Mouse (Mus musculus): ENCODE data around the gene Nacc1.
A peak's percentile ranks its signal among the peaks of the same experiment; 100 is the strongest.
"Not testable (repeated sequence)": the region's sequence is repeated elsewhere in the genome, so short reads cannot be mapped to it uniquely, and the experiment has no call there.

Gene Nacc1

GRCm38 (mm10) chr8:84640617-84641294 is 46.9 kb downstream of the Nacc1 start:
- DNase-seq (ENCODE audit: low spot score in 2 of 2) = no peak

- no peak for DNase-seq (ENCODE audit: low spot score in 2 of 2)
These were observed 47.6 kb downstream of the Nacc1 start for GRCm38 (mm10) chr8:84640010-84640588.

DNA sequence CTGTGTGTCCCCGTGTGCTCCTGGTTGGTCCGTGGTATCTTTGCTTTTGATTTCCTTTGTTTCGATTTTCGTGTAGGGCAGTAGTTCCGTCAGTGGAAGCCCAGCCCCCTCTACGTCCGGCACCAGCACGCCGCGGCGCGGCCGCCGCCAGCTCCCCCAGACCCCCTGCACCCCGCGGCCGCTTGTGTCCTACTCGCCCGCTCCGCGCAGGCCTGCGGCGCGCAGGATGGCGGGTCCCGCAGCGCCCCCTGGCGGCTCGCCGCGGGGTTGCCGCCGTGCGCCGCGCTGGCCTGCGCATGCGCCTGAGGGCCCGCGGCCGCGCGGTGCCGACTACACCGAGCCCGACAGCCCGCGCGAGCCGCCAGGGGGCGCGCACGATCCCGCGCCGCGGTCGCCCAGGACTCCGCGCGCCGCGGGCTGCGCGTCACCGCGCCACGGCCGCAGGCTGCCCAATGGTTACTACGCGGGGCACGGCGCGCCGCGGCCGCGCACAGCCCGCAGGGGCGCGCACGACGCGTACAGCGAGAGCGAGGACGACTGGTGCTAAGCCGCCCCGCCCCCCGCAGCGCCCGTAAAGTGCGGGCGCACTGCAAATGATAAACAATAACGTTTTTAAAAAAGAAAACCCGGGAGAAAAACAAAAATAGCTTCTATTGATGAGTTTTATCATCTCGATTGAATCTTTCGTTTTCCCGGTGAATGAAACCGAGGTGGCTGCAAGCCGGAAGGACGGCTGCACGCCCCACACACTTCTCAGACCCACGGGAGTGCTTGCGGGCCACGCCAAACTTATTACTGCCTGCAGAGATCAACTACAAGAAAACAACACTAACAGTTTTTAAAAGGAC is 48.3 kb downstream of the Nacc1 start:
- DNase-seq (ENCODE audit: low spot score in 2 of 2) = peak; percentile 86 to 92

DNA sequence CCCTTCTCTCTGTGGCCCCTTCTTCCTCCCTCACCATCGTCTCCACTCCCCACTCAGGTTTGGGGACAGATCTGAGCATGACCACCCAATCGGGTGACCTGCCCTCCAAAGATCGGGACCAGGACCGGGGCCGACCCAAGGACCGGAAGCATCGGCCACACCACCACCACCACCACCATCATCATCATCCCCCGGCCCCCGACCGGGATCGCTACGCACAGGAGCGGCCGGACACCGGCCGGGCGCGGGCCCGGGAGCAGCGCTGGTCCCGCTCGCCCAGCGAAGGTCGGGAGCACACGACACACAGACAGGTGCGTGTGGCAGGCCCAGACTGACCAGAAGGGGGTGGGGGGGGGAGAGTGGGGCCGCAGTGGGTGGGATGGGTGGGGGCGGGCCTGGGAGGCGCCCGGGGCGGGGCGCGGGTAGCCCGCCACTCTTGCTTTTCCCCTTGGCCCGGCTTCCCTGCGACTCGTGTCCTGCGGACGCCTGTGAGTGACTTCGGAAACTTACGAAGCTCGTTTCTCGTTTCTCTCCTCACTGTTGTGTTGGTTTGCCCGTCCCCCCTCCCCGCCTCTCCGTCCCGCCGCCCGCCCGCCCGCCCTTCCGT is 49.0 kb downstream of the Nacc1 start:
- DNase-seq (ENCODE audit: low spot score in 2 of 2) = no peak

DNA sequence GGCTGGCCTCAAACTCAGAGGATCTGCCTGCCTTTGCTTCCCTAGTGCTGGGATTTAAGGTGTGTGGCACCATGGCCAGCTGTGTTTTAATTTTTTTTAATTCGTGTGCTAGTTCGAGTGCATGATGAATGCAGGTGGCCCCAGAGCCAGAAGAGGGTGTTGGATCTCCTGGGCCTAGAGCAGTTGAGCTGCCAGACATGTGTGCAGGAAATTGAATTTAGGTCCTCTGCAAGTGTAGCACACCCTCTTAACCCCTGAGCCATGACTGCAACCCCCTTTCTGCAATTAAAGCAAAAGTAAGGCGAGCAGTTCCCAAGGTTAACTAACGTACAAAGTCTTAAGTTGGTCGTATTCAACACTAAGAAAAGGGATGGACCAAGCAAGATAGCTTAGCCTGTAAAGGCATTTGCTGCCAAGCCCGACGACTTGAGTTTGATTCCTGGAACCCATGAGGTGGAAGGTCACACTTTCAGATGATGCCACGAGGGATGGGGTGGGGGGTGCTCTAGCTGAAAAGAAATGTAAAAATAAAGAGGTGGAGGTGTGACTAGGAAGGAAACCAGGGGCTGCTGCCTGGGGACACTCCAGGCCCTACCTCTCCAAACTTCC is 49.6 kb downstream of the Nacc1 start:
- no peak for DNase-seq (ENCODE audit: low spot score in 2 of 2)

DNA sequence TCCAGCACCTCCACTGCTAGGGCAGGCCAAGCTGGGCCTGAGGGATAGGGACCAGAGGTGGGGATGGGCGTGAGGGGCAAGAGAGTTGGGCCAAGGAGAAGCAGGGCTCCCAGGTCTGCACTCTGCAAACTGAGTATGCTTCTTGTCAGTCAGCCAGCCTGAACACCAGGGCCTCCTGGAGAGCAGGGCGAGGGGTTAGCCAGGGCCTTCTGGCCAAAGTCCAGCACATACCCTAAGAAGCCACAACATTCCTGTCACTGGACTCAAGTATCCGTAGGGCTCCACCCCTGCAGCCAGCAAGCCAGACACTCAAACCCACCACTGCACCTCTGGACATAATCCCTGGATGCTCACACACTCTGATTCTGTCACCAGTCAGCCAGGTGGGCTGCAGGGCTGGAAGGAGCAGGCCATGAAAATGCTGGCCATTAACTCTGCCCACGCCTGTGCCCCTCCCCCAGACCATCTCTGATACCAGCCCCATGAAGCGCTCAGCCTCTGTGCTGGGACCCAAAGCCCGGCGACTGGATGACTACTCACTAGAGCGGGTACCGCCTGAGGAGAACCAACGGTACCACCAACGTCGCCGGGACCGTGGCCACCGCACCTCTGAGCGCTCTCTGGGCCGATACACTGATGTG is 51.5 kb downstream of the Nacc1 start:
- no peak for DNase-seq (ENCODE audit: low spot score in 2 of 2)

DNA sequence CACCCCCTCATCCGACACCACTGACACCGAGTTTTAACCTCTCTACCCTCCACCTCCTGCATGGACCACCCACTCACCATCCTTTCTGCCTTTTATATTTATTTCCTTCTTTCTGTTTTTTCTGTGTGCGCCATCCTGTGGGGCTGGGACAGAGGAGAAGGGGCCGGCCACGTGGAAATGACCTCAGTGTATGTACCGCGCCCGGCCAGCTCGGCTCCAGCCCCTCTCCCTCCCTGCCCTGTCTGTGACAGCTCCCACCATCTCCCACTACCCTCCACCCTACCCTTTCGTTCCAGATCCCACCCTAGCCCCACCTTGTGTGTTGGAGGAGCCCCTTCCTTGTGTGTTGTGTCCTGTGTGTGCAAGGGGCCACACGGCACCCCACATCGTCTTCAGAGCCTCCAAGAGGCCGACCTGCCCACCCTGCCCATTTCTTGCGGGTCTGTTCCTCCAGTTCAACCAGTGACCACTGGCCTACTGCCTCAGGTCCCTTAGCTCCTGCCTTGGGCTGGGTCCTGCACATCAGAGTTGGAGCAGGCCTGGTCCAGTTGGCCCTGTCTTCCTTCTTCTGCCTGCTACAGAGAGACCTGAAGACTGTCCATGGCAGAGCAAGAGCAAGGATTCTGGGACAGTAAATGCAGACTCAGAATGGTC is 52.1 kb downstream of the Nacc1 start:
- DNase-seq (ENCODE audit: low spot score in 2 of 2) = no peak

- DNase-seq (ENCODE audit: low spot score in 2 of 2) = no peak
These were observed 52.8 kb downstream of the Nacc1 start for GRCm38 (mm10) chr8:84634849-84635304.

DNA sequence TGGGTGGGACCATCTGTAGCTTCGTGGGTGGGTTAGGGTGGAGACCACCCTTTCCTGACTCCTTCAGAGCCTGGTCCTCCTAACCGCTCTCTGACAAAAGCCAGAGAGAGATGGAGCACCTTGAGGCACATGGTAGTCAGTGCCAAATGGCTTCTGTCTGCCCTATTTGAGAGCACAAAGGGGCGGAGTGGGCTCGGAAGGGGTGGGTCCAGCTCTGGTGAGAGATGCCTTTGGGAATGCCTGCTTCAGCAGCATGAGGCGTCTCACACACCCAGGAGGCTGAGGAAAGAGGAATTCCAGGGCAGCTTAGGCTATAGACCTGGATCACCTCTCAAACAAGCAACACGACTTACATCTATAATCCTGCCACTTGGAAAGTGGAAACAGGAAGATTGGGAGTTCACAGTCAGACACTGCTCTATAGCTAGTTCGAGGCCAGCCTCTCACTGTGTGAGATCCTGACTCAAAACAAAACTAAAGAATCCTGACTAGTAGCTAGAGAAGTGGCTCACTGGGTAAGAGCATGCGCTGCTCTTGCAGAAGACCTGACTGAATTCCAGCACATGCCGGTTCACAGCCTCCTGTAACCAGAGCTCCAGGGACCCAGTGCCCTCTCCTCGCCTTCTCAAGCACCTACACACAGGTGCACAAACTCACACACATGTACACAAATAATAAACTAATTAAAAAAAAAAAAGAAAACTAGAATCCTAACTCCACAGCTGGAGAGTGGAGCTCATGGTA is 53.6 kb downstream of the Nacc1 start:
- no peak for DNase-seq (ENCODE audit: low spot score in 2 of 2)

- no peak for DNase-seq (ENCODE audit: low spot score in 2 of 2)
These were observed 55.8 kb downstream of the Nacc1 start for GRCm38 (mm10) chr8:84631813-84632212.

DNA sequence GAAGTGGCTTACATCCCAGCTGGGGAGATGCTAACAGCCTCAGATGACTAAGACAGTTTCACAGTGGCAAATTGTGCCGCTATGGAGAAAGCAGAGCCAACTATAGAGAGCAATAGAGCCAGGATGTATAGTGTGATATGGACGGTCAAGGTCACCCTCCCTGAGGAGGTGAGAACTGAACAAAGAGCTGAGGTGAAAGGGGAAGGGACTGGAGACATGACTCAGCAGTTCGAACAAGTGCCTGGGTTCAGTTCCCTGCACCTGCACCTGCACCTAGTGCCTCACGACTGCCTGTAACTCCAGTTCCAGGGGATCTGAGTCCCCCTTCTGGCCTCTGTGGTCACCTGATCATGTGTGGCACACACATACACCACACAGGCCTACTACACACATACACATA is 57.5 kb downstream of the Nacc1 start:
- DNase-seq (ENCODE audit: low spot score in 2 of 2) = no peak

DNA sequence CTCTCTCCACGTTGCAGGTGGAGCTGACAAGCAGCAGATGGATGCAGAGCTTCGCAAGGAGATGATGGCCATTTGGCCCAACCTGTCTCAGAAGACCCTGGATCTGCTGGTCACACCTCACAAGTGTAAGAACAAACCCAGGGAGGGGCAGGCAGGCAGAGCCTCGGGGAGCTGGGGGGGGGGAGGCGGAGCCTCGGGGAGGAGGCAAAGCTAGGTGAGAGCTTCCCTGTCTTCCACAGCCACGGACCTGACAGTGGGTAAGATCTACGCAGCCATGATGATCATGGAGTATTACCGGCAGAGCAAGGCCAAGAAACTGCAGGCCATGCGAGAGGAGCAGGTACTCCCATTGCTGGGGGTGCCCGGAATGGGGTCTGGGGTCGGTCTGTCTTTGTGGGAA is 58.1 kb downstream of the Nacc1 start:
- DNase-seq (ENCODE audit: low spot score in 2 of 2) = no peak

- not testable (repeated sequence) for DNase-seq (ENCODE audit: low spot score in 2 of 2)
These were observed 64.2 kb downstream of the Nacc1 start for GRCm38 (mm10) chr8:84623425-84623824.

DNA sequence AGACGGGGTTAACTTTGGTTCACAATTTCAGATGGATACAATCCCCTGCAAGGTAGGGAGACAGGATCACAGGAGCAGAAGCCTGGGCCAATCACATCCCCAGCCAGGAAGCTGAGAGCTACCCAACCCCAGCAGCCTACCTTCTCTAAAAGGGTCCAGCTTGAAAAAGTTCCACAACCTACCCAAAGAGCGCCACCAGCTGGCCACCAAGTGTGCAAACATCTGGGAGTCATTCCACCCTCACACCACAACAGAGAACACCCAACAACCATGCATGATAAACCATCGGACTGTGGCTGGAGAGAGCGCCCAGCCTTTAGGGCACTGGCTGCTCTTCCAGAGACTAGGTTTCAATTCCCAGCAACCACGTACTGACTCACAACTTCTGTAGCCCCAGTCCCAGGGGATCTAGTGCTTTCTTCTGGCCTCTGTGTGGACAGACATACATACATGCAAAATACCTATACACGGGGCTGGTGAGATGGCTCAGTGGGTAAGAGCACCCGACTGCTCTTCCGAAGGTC is 66.5 kb downstream of the Nacc1 start:
- DNase-seq (ENCODE audit: low spot score in 2 of 2) = no peak

All from right cerebral cortex, adult 2 months (tissue).